In genomic region chr7:34387784-34388444, GRCm38 (mm10) we compare ENCODE assay signal across 8 mouse cellular contexts. TPM values are rescaled to one million over a fixed set of nuclear protein-coding genes. Genes with fewer than 3 reads are reported as not detected.
DNase-seq lines count a peak whose midpoint lies in the region; ATAC-seq and TF ChIP-seq lines count a peak whose summit lies in the region.

No protein-coding gene starts in this region.

- H3K4me1 ChIP-seq in embryonic facial prominence, embryonic 11.5 days (ENCODE audit: control insufficient read depth, insufficient read depth, low read length) = peaks cover 8% of the 10 kb centered on the region
- peaks cover 21% of the 10 kb centered on the region for H3K4me1 ChIP-seq in hindbrain, postnatal 0 days (ENCODE audit: insufficient read depth, low read length)
- H3K4me1 ChIP-seq in midbrain, embryonic 13.5 days (replicated peaks) = peaks cover 49% of the 10 kb centered on the region

- intact Hi-C loops in heart, postnatal 36 days (cut with DNase I) = loop anchor here (5.0 to 10.0 kb wide), 2 partner anchors 76 to 1007 kb away; partner anchors contain the start of genes 4931406P16Rik, Cep89 and Faap24

- no peaks in the 10 kb centered on the region for H3K27me3 ChIP-seq in embryonic facial prominence, embryonic 11.5 days (ENCODE audit: control insufficient read depth, insufficient read depth, low read length)
- H3K27me3 ChIP-seq in hindbrain, postnatal 0 days (ENCODE audit: insufficient read depth, low read length) = no peaks in the 10 kb centered on the region
- no peaks in the 10 kb centered on the region for H3K27me3 ChIP-seq in midbrain, embryonic 13.5 days

- peak overlapping the region; percentile 64 for H3K4me2 ChIP-seq in embryonic facial prominence, embryonic 11.5 days (ENCODE audit: low read depth, low read length)
- peak overlapping the region; percentile 75 for H3K4me2 ChIP-seq in hindbrain, postnatal 0 days (ENCODE audit: low read depth, low read length)
- H3K4me2 ChIP-seq in midbrain, embryonic 13.5 days (replicated peaks) = peak overlapping the region; percentile 97

- no peak for ATAC-seq in embryonic facial prominence, embryonic 11.5 days (replicated peaks; ENCODE audit: insufficient number of reproducible peaks, low FRiP score, low TSS enrichment, low read depth)
- ATAC-seq in hindbrain, postnatal 0 days = no peak
- ATAC-seq in midbrain, embryonic 13.5 days = no peak

- no peak overlapping the region for H3K27ac ChIP-seq in embryonic facial prominence, embryonic 11.5 days (replicated peaks; ENCODE audit: low read depth, low read length)
- H3K27ac ChIP-seq in hindbrain, postnatal 0 days = peak overlapping the region; percentile 98; the same call in 1 of the 2 replicates
- H3K27ac ChIP-seq in midbrain, embryonic 13.5 days = no peak overlapping the region

- DNase-seq in heart, adult 18-20 months = peak; percentile 17 to 27
- DNase-seq in heart, postnatal 36 days = no peak
- peak; percentile 29 to 32 for DNase-seq in B cell, adult 2 months
- DNase-seq in embryonic facial prominence, embryonic 11.5 days (ENCODE audit: low spot score) = peak; percentile 12
- no peak for DNase-seq in hindbrain, postnatal 0 days (ENCODE audit: low spot score)
- no peak for DNase-seq in MN1 (ENCODE audit: low spot score)
- DNase-seq in testis, postnatal 14 days (ENCODE audit: low spot score) = no peak

- H3K36me3 ChIP-seq in embryonic facial prominence, embryonic 11.5 days (replicated peaks; ENCODE audit: control insufficient read depth, insufficient read depth, low read depth, low read length) = no peaks in the 10 kb centered on the region
- H3K36me3 ChIP-seq in hindbrain, postnatal 0 days (ENCODE audit: insufficient read depth, low read length) = no peaks in the 10 kb centered on the region
- no peaks in the 10 kb centered on the region for H3K36me3 ChIP-seq in midbrain, embryonic 13.5 days

- WGBS in embryonic facial prominence, embryonic 11.5 days = 3% methylated on average over 5 of the region's 5 CpGs
- WGBS in hindbrain, postnatal 0 days = 0% methylated on average over 5 of the region's 5 CpGs
- 1% methylated on average over 5 of the region's 5 CpGs for WGBS in midbrain, embryonic 13.5 days

- H3K9me3 ChIP-seq in embryonic facial prominence, embryonic 11.5 days (replicated peaks; ENCODE audit: control insufficient read depth, low read length) = no peaks in the 10 kb centered on the region
- no peaks in the 10 kb centered on the region for H3K9me3 ChIP-seq in hindbrain, postnatal 0 days (ENCODE audit: low read length)
- no peaks in the 10 kb centered on the region for H3K9me3 ChIP-seq in midbrain, embryonic 13.5 days

- TF ChIP-seq CTCF in hindbrain, postnatal 0 days (IDR thresholded peaks at IDR 0.05; ENCODE audit: low read depth) = no peak

- H3K4me3 ChIP-seq in embryonic facial prominence, embryonic 11.5 days (ENCODE audit: low read depth, low read length) = peak overlapping the region; percentile 96
- H3K4me3 ChIP-seq in hindbrain, postnatal 0 days (ENCODE audit: low read length) = peak overlapping the region; percentile 80
- peak overlapping the region; percentile 96 for H3K4me3 ChIP-seq in midbrain, embryonic 13.5 days (replicated peaks)

- H3K9ac ChIP-seq in embryonic facial prominence, embryonic 11.5 days (replicated peaks; ENCODE audit: low read length) = peak overlapping the region; percentile 99
- H3K9ac ChIP-seq in hindbrain, postnatal 0 days (replicated peaks; ENCODE audit: low read length) = peak overlapping the region; percentile 90
- H3K9ac ChIP-seq in midbrain, embryonic 13.5 days (replicated peaks) = peak overlapping the region; percentile 96

RNA-seq across cellular contexts. Expression of gene Lsm14a, which starts 5.2 kb away (rescaled TPM):
- 10 to 100 TPM; 84.8 to 86.9 TPM for total RNA-seq in heart, adult 18-20 months (2021)
- 10 to 100 TPM; 82.9 to 83.7 TPM for total RNA-seq in heart, postnatal 36 days (2021)
- polyA plus RNA-seq in embryonic facial prominence, embryonic 11.5 days (2014; fragmentation: Nextera tagmentation; extraction: Ambion mirVana) = 73.6 and 78.7 TPM in 2 replicates
- 28.0 and 44.9 TPM in 2 replicates for total RNA-seq in hindbrain, postnatal 0 days (2014; rRNA removed)
- polyA plus RNA-seq in hindbrain, postnatal 0 days (2015; fragmentation: Nextera tagmentation; extraction: Ambion mirVana) = 46.0 and 46.1 TPM in 2 replicates
- polyA plus RNA-seq in midbrain, embryonic 13.5 days (2015; fragmentation: Nextera tagmentation; extraction: Ambion mirVana) = 79.7 and 85.3 TPM in 2 replicates

Comparison
In these comparisons a context has a peak if more than half of its experiments do, and no peak if none do; other contexts are left out.
1. DNase-seq: peak in heart, adult 18-20 months (2 of 2), B cell, adult 2 months (2 of 2) and embryonic facial prominence, embryonic 11.5 days (single experiment); none in heart, postnatal 36 days (0 of 2), hindbrain, postnatal 0 days (single experiment), MN1 (single experiment) and testis, postnatal 14 days (single experiment).
2. Peak in every context shown above with its lines, with median percentiles within 50 percentile points of each other: H3K4me2 ChIP-seq, H3K4me3 ChIP-seq and H3K9ac ChIP-seq.